Mouse (Mus musculus) neutrophil, adult 59 days (primary cell): ENCODE data around the gene Gm4302. TPM values are rescaled to one million over a fixed set of nuclear protein-coding genes. Genes with fewer than 3 reads are reported as not detected.

Experiments
- total RNA-seq, 2 experiments: library from RNA; stranded (reverse); gene quantifications; 1 replicate in 1 of 2; 2 replicates in 1 of 2; pipeline ENCODE4 v1.2.4; 2023

Gm4302 gene
- total RNA-seq = not detected

DNA sequence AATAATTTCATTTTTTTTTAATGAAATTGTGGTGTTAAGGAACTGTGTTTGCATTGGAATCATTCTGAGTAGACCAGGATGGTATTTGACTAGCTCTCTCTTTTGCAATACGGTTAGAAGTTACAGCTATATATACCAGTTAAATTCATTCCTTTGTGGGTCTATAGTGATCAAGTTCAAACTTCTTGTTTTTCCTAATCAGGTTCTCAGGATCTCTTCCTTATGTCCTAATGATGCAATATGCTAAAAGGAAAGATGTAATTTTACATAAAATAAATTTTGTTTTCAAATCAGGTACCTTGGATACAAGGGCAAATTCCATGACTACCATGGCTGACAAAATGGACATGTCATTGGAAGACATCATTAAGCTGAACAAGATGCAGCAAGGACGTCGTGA lies at the start of gene Gm4302:
Gm4302 (plus strand) TSS at position 301 of the 400 bp plus-strand sequence.

DNA sequence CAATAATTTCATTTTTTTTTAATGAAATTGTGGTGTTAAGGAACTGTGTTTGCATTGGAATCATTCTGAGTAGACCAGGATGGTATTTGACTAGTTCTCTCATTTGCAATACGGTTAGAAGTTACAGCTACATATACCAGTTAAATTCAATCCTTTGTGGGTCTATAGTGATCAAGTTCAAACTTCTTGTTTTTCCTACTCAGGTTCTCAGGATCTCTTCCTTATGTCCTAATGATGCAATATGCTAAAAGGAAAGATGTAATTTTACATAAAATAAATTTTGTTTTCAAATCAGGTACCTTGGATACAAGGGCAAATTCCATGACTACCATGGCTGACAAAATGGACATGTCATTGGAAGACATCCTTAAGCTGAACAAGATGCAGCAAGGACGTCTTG lies 5.3 kb upstream of the Gm4302 start, which contains the start of gene Gm4301:
Gm4301 (plus strand) TSS at position 301 of the 400 bp plus-strand sequence.

GRCm38 (mm10) chr10:100345672-100346071 lies 5.0 kb downstream of the Gm4302 start, which contains the start of gene Gm4303:
Gm4303 (plus strand) TSS chr10:100345972.

DNA sequence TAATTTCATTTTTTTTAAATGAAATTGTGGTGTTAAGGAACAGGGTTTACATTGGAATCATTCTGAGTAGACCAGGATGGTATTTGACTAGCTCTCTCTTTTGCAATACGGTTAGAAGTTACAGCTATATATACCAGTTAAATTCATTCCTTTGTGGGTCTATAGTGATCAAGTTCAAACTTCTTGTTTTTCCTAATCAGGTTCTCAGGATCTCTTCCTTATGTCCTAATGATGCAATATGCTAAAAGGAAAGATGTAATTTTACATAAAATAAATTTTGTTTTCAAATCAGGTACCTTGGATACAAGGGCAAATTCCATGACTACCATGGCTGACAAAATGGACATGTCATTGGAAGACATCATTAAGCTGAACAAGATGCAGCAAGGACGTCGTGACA lies 10.2 kb downstream of the Gm4302 start, which contains the start of gene Gm4305:
Gm4305 (plus strand) TSS at position 301 of the 400 bp plus-strand sequence.

DNA sequence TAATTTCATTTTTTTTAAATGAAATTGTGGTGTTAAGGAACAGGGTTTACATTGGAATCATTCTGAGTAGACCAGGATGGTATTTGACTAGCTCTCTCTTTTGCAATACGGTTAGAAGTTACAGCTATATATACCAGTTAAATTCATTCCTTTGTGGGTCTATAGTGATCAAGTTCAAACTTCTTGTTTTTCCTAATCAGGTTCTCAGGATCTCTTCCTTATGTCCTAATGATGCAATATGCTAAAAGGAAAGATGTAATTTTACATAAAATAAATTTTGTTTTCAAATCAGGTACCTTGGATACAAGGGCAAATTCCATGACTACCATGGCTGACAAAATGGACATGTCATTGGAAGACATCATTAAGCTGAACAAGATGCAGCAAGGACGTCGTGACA lies 20.4 kb downstream of the Gm4302 start, which contains the start of gene Gm4307:
Gm4307 (plus strand) TSS at position 301 of the 400 bp plus-strand sequence.

GRCm38 (mm10) chr10:100382460-100382859 lies 41.8 kb downstream of the Gm4302 start, which contains the start of gene Gm4312:
Gm4312 (minus strand) TSS chr10:100382560.

Other genes with a start within 250 kb of the Gm4302 start
- not detected for gene Gm4301, start 5.2 kb upstream of the Gm4302 start, total RNA-seq
- not detected for gene Gm4303, start 5.1 kb downstream of the Gm4302 start, total RNA-seq
- gene Gm4305, start 10.3 kb downstream of the Gm4302 start, total RNA-seq = not detected
- gene Gm4307, start 20.5 kb downstream of the Gm4302 start, total RNA-seq = not detected
- gene Gm4312, start 41.7 kb downstream of the Gm4302 start, total RNA-seq = not detected
- gene Tmtc3, start 146.5 kb downstream of the Gm4302 start, total RNA-seq = 1 to 10 TPM; 4.4 to 5.7 TPM
- 1 to 10 TPM; 3.8 to 3.9 TPM for gene Cep290, start 146.7 kb downstream of the Gm4302 start, total RNA-seq
- 1 to 10 TPM; 2.8 to 2.9 TPM for gene 4930430F08Rik, start 249.6 kb downstream of the Gm4302 start, total RNA-seq
- not detected for gene 1700017N19Rik, start 249.6 kb downstream of the Gm4302 start, total RNA-seq